Mouse (Mus musculus): Measurements from ENCODE around the gene Gli3. TPM values are rescaled to one million over a fixed set of nuclear protein-coding genes. Genes with fewer than 3 reads are reported as not detected.

Gene Gli3
- total and polyA plus RNA-seq, 3 experiments = 0.11 TPM; not detected in 2

DNA sequence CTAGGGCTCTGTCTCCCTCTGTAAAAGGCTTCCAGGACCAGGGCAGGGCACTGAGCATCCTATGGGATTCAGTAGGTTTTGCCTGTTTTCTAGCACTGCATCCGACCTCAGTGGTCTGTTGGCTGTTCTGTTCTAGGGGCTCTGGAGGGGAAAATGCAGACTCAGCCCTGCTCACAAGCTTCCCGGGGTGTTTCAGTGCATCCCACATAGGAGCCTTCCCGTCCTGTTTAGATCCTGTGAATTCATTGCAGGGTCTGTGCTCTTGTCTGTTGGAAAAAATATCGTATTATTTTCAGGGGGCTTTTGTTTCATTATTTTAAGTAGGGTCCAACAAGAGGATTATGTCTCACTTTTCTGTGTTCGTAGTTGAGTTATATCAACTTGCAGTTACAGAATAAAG lies 139.1 kb downstream of the Gli3 start:
- Histone ChIP-seq H3K4me3 (ENCODE audit: low read depth, low read length) (no peak overlapping the region), H3K9me3 (replicated peaks) (no peaks in the 10 kb centered on the region), H3K36me3 (replicated peaks) (no peaks in the 10 kb centered on the region), H3K27me3 (ENCODE audit: insufficient read depth, low read length) (no peaks in the 10 kb centered on the region), H3K4me1 (ENCODE audit: insufficient read depth, low read depth, low read length) (no peaks in the 10 kb centered on the region)
- ATAC-seq (ENCODE audit: extremely low read depth, insufficient number of reproducible peaks, low FRiP score, poor library complexity, severe bottlenecking) (no peak), DNase-seq (ENCODE audit: low spot score) (no peak)
- no peak for TF ChIP-seq POLR2AphosphoS5 (IDR thresholded peaks at IDR 0.05; ENCODE audit: insufficient replicate concordance, low read depth, low read length)
- TF ChIP-seq GATA1 (IDR thresholded peaks at IDR 0.05; ENCODE audit: borderline replicate concordance, low read length) = no peak
- TF ChIP-seq TAL1 (conservative IDR thresholded peaks at IDR 0.05; ENCODE audit: low read depth, low read length) = no peak

DNA sequence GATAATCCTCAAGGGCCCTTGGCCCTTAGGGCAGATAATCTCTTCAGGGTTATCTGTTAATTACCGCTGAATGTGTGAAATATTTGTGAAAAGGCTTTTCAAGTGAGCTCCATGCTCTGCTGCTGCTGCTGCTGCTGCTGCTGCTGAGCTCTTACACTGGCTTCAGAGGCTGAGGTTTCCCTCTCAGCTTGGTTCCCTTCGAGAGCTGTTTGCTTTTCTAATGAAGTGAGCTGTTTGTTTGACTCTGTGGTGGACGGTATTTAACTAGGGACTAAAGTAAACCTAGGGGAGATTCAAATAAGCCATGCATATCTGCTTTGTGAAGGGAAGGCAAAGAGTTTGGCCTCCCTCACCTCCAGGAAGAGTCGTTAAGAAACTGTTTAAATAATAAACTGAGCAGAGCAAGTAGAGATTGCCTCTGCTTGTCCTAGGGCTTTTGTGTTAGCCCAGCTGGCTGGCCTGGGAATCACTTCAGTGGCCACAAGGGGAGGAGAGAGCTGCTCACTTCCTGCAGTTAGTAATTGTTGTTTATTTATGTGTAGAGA lies 139.7 kb downstream of the Gli3 start:
- Histone ChIP-seq H3K36me3 (replicated peaks) (no peaks in the 10 kb centered on the region), H3K4me3 (ENCODE audit: low read depth, low read length) (no peak overlapping the region), H3K27me3 (ENCODE audit: insufficient read depth, low read length) (no peaks in the 10 kb centered on the region), H3K9me3 (replicated peaks) (no peaks in the 10 kb centered on the region), H3K4me1 (ENCODE audit: insufficient read depth, low read depth, low read length) (no peaks in the 10 kb centered on the region)
- ATAC-seq (ENCODE audit: extremely low read depth, insufficient number of reproducible peaks, low FRiP score, poor library complexity, severe bottlenecking) (no peak), DNase-seq (ENCODE audit: low spot score) (no peak)
- no peak for TF ChIP-seq CTCF (IDR thresholded peaks at IDR 0.05; ENCODE audit: low read depth, low read length)
- no peak for TF ChIP-seq POLR2AphosphoS5 (IDR thresholded peaks at IDR 0.05; ENCODE audit: insufficient replicate concordance, low read depth, low read length)
- TF ChIP-seq GATA2 (IDR thresholded peaks at IDR 0.05; ENCODE audit: borderline replicate concordance, low read depth, low read length) = no peak
- TF ChIP-seq GATA1 (IDR thresholded peaks at IDR 0.05; ENCODE audit: borderline replicate concordance, low read length) = no peak
- no peak for TF ChIP-seq TAL1 (conservative IDR thresholded peaks at IDR 0.05; ENCODE audit: low read depth, low read length)

GRCm38 (mm10) chr13:15604074-15604473 lies 141.0 kb downstream of the Gli3 start:
- no peaks in the 10 kb centered on the region for H3K9me3 ChIP-seq (replicated peaks)
- H3K27me3 ChIP-seq (ENCODE audit: insufficient read depth, low read length) = no peaks in the 10 kb centered on the region
- no peaks in the 10 kb centered on the region for H3K36me3 ChIP-seq (replicated peaks)
- no peaks in the 10 kb centered on the region for H3K4me1 ChIP-seq (ENCODE audit: insufficient read depth, low read depth, low read length)
- TF ChIP-seq GATA1 (IDR thresholded peaks at IDR 0.05; ENCODE audit: borderline replicate concordance, low read length) (no peak), POLR2AphosphoS5 (IDR thresholded peaks at IDR 0.05; ENCODE audit: insufficient replicate concordance, low read depth, low read length) (no peak), CTCF (IDR thresholded peaks at IDR 0.05; ENCODE audit: low read depth, low read length) (no peak), TAL1 (conservative IDR thresholded peaks at IDR 0.05; ENCODE audit: low read depth, low read length) (no peak), GATA2 (IDR thresholded peaks at IDR 0.05; ENCODE audit: borderline replicate concordance, low read depth, low read length) (no peak)
- ATAC-seq (ENCODE audit: extremely low read depth, insufficient number of reproducible peaks, low FRiP score, poor library complexity, severe bottlenecking) (no peak), DNase-seq (ENCODE audit: low spot score) (no peak)
- no peak overlapping the region for H3K4me3 ChIP-seq (ENCODE audit: low read depth, low read length)

DNA sequence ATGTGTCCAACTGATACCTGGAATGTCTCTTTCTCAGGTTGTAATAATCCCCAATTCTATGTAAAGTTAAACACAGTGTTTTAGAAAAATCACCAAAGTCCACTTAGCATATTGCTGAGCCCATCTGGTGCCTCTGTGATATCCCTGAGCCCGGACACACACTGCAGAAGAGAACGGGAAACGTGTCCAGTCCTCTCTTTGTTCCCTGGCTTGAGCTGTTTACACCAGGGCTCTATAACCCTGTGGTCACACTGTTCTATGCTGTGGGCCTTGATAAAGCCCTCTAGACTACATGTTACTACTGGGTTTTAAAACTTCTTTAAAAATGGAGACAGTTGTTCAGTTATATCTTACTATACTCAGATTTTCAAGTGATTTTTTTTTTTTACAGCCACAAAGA lies 154.4 kb downstream of the Gli3 start:
- Histone ChIP-seq H3K4me1 (ENCODE audit: insufficient read depth, low read depth, low read length) (no peaks in the 10 kb centered on the region), H3K9me3 (replicated peaks) (no peaks in the 10 kb centered on the region), H3K27me3 (ENCODE audit: insufficient read depth, low read length) (no peaks in the 10 kb centered on the region; the same call in 1 of the 2 replicates), H3K36me3 (replicated peaks) (no peaks in the 10 kb centered on the region), H3K4me3 (ENCODE audit: low read depth, low read length) (no peak overlapping the region)
- ATAC-seq (ENCODE audit: extremely low read depth, insufficient number of reproducible peaks, low FRiP score, poor library complexity, severe bottlenecking) (no peak), DNase-seq (ENCODE audit: low spot score) (no peak)
- no peak for TF ChIP-seq GATA2 (IDR thresholded peaks at IDR 0.05; ENCODE audit: borderline replicate concordance, low read depth, low read length)
- TF ChIP-seq GATA1 (IDR thresholded peaks at IDR 0.05; ENCODE audit: borderline replicate concordance, low read length) = no peak
- TF ChIP-seq TAL1 (conservative IDR thresholded peaks at IDR 0.05; ENCODE audit: low read depth, low read length) = no peak
- TF ChIP-seq CTCF (IDR thresholded peaks at IDR 0.05; ENCODE audit: low read depth, low read length) = no peak
- no peak for TF ChIP-seq POLR2AphosphoS5 (IDR thresholded peaks at IDR 0.05; ENCODE audit: insufficient replicate concordance, low read depth, low read length)

GRCm38 (mm10) chr13:15618051-15618692 lies 155.1 kb downstream of the Gli3 start:
- no peak for ATAC-seq (ENCODE audit: extremely low read depth, insufficient number of reproducible peaks, low FRiP score, poor library complexity, severe bottlenecking)

GRCm38 (mm10) chr13:15621009-15621408 lies 158.0 kb downstream of the Gli3 start:
- TF ChIP-seq GATA2 (IDR thresholded peaks at IDR 0.05; ENCODE audit: borderline replicate concordance, low read depth, low read length) (no peak), POLR2AphosphoS5 (IDR thresholded peaks at IDR 0.05; ENCODE audit: insufficient replicate concordance, low read depth, low read length) (no peak)

More at GRCm38 (mm10) chr13:15618051-15618692, 155.1 kb downstream of the Gli3 start:
- Histone ChIP-seq H3K4me1 (ENCODE audit: insufficient read depth, low read depth, low read length) (no peaks in the 10 kb centered on the region), H3K9me3 (replicated peaks) (no peaks in the 10 kb centered on the region), H3K36me3 (replicated peaks) (no peaks in the 10 kb centered on the region), H3K4me3 (ENCODE audit: low read depth, low read length) (no peak overlapping the region), H3K27me3 (ENCODE audit: insufficient read depth, low read length) (no peaks in the 10 kb centered on the region; the same call in 1 of the 2 replicates)
- no peak for DNase-seq (ENCODE audit: low spot score)
- no peak for TF ChIP-seq TAL1 (conservative IDR thresholded peaks at IDR 0.05; ENCODE audit: low read depth, low read length)
- TF ChIP-seq GATA1 (IDR thresholded peaks at IDR 0.05; ENCODE audit: borderline replicate concordance, low read length) = no peak

More at GRCm38 (mm10) chr13:15621009-15621408, 158.0 kb downstream of the Gli3 start:
- Histone ChIP-seq H3K36me3 (replicated peaks) (no peaks in the 10 kb centered on the region), H3K9me3 (replicated peaks) (no peaks in the 10 kb centered on the region), H3K4me3 (ENCODE audit: low read depth, low read length) (no peak overlapping the region), H3K4me1 (ENCODE audit: insufficient read depth, low read depth, low read length) (no peaks in the 10 kb centered on the region), H3K27me3 (ENCODE audit: insufficient read depth, low read length) (no peaks in the 10 kb centered on the region; the same call in 1 of the 2 replicates)
- ATAC-seq (ENCODE audit: extremely low read depth, insufficient number of reproducible peaks, low FRiP score, poor library complexity, severe bottlenecking) (no peak), DNase-seq (ENCODE audit: low spot score) (no peak)
